Mouse (Mus musculus) CH12.LX (cell line): Measurements from ENCODE around the gene Pex5.

Experiments used
- CHD1 ChIP-seq: IDR thresholded peaks from 2 replicates; pipeline ENCODE4 v1.6.1; 2012; ENCODE audit warnings: low read depth, low read length, improper control_type of control experiment, inconsistent platforms
- CHD2 ChIP-seq: IDR thresholded peaks from 2 replicates; pipeline ENCODE4 v1.6.1; 2011; ENCODE audit warnings: low read length, improper control_type of control experiment
- CTCF ChIP-seq, 2 experiments: IDR thresholded peaks in 1 of 2; conservative IDR thresholded peaks in 1 of 2; 2 replicates each; pipeline ENCODE4 v1.5.1; 2011 to 2012; ENCODE audit warnings: low read depth in 2 of 2, low read length in 2 of 2, improper control_type of control experiment in 1 of 2, inconsistent platforms in 1 of 2, mild to moderate bottlenecking in 1 of 2, moderate library complexity in 1 of 2
- E2F4 ChIP-seq: IDR thresholded peaks from 2 replicates; pipeline ENCODE4 v1.6.1; 2011; ENCODE audit warnings: low read depth, low read length, improper control_type of control experiment; ENCODE audit not compliant: insufficient replicate concordance
- EP300 ChIP-seq: IDR thresholded peaks from 2 replicates; pipeline ENCODE4 v1.6.1; 2011; ENCODE audit warnings: low read length, improper control_type of control experiment
- MAFK ChIP-seq: IDR thresholded peaks from 2 replicates; pipeline ENCODE4 v1.6.1; 2011; ENCODE audit warnings: low read length, improper control_type of control experiment; ENCODE audit not compliant: insufficient replicate concordance
- MAX ChIP-seq: IDR thresholded peaks from 2 replicates; pipeline ENCODE4 v1.6.1; 2011; ENCODE audit warnings: low read length, improper control_type of control experiment
- NELFE ChIP-seq: IDR thresholded peaks from 2 replicates; pipeline ENCODE4 v1.6.1; 2011; ENCODE audit warnings: low read depth, low read length, improper control_type of control experiment
- POLR2A ChIP-seq: IDR thresholded peaks from 2 replicates; pipeline ENCODE4 v1.6.1; 2011; ENCODE audit warnings: low read depth, mild to moderate bottlenecking, improper control_type of control experiment, low read length
- RAD21 ChIP-seq: IDR thresholded peaks from 2 replicates; pipeline ENCODE4 v1.6.1; 2011; ENCODE audit warnings: low read depth, mild to moderate bottlenecking, low read length, improper control_type of control experiment, moderate library complexity
- ZKSCAN1 ChIP-seq: IDR thresholded peaks from 2 replicates; pipeline ENCODE4 v1.6.1; 2012; ENCODE audit warnings: low read depth, inconsistent platforms, low read length, improper control_type of control experiment, borderline replicate concordance

GRCm38 (mm10) chr6:124459388-124459787, 44.5 kb upstream of the Pex5 start:
- TF ChIP-seq MAX, result no peak
- no peak for TF ChIP-seq EP300
- no peak for TF ChIP-seq MAFK
- no peak for TF ChIP-seq ZKSCAN1
- no peak for TF ChIP-seq POLR2A
- TF ChIP-seq NELFE, result no peak
- no peak for TF ChIP-seq RAD21
- no peak for TF ChIP-seq CTCF (conservative IDR thresholded peaks at IDR 0.05 in 1 of 2, IDR thresholded peaks at IDR 0.05 in 1 of 2; ENCODE audit: low read depth in 2 of 2, low read length in 2 of 2)
- no peak for TF ChIP-seq CHD1
- TF ChIP-seq CHD2, result no peak
- no peak for TF ChIP-seq E2F4
